Mouse (Mus musculus) liver, postnatal 0 days (tissue): Measurements from ENCODE around the gene Rpl14.

Experiments
- CTCF ChIP-seq: sonication (generic); IDR thresholded peaks from 2 replicates; pipeline ENCODE4 v1.5.1; 2016; ENCODE audit warnings: antibody characterized with exemption, low read depth
- EP300 ChIP-seq: IDR thresholded peaks from 2 replicates; pipeline ENCODE4 v1.6.1; 2016; ENCODE audit warnings: antibody characterized with exemption, low read depth, mild to moderate bottlenecking

- TF ChIP-seq CTCF (no peak), EP300 (no peak)
Observed at GRCm38 (mm10) chr9:120539662-120540251, 31.5 kb upstream of the Rpl14 start, which contains the start of gene Entpd3.
